Mouse (Mus musculus) megakaryocyte progenitor cell, adult 5-6 weeks (primary cell): ENCODE measurements around the gene Cux1. TPM values are rescaled to one million over a fixed set of nuclear protein-coding genes. Genes with fewer than 3 reads are reported as not detected.
A peak's percentile ranks its signal among the peaks of the same experiment; 100 is the strongest.

Experiments
- ATAC-seq: replicated peaks from 2 replicates; pipeline ENCODE4 v1.8.0; 2016; ENCODE audit warnings: mild to moderate bottlenecking, moderate TSS enrichment, inconsistent platforms; ENCODE audit not compliant: poor library complexity
- total RNA-seq, 2 experiments: library from RNA; stranded (forward) in 1 of 2; stranded (reverse) in 1 of 2; fragments of 157-497, 149-512 nt in 1 of 2; fragments of 200-1000 nt in 1 of 2; gene quantifications; 2 replicates each; pipeline versions ENCODE4 v1.2.3 to v1.2.4; 2015 to 2017

Gene Cux1
- total RNA-seq, 2 experiments from 2014 or later = 104 to 118 TPM

- ATAC-seq = no peak
These were observed 121.3 kb downstream of the Cux1 start for GRCm38 (mm10) chr5:136445967-136446366.

GRCm38 (mm10) chr5:136442238-136443187, 124.8 kb downstream of the Cux1 start:
- ATAC-seq = no peak

- ATAC-seq = peak; percentile 85
These were observed 137.6 kb downstream of the Cux1 start for GRCm38 (mm10) chr5:136429647-136430046.

GRCm38 (mm10) chr5:136428498-136429060, 138.7 kb downstream of the Cux1 start:
- no peak for ATAC-seq

- no peak for ATAC-seq
These were observed 139.4 kb downstream of the Cux1 start for GRCm38 (mm10) chr5:136427772-136428497.

- ATAC-seq = no peak
These were observed 140.0 kb downstream of the Cux1 start for GRCm38 (mm10) chr5:136427121-136427771.

- no peak for ATAC-seq
These were observed 144.3 kb downstream of the Cux1 start for GRCm38 (mm10) chr5:136422948-136423347.

GRCm38 (mm10) chr5:136421885-136422284, 145.4 kb downstream of the Cux1 start:
- ATAC-seq = no peak

- peak; percentile 55 for ATAC-seq
These were observed 146.0 kb downstream of the Cux1 start for GRCm38 (mm10) chr5:136421316-136421715.

- no peak for ATAC-seq
These were observed 146.9 kb downstream of the Cux1 start for GRCm38 (mm10) chr5:136420342-136420741.

- ATAC-seq = no peak
These were observed 149.4 kb downstream of the Cux1 start for GRCm38 (mm10) chr5:136417891-136418290.

GRCm38 (mm10) chr5:136414479-136414878, 152.8 kb downstream of the Cux1 start:
- no peak for ATAC-seq

- peak; percentile 82 for ATAC-seq
These were observed 156.6 kb downstream of the Cux1 start for GRCm38 (mm10) chr5:136410681-136411181.

- no peak for ATAC-seq
These were observed 160.9 kb downstream of the Cux1 start for GRCm38 (mm10) chr5:136406357-136406756.

GRCm38 (mm10) chr5:136403565-136403961, 163.7 kb downstream of the Cux1 start:
- ATAC-seq = peak; percentile 58

- ATAC-seq = peak; percentile 32; the same call in 1 of the 2 replicates
These were observed 164.4 kb downstream of the Cux1 start for GRCm38 (mm10) chr5:136402622-136403564.

GRCm38 (mm10) chr5:136398706-136399105, 168.6 kb downstream of the Cux1 start:
- no peak for ATAC-seq

- peak; percentile 56 for ATAC-seq
These were observed 170.6 kb downstream of the Cux1 start for GRCm38 (mm10) chr5:136396699-136397098.

GRCm38 (mm10) chr5:136396256-136396655, 171.0 kb downstream of the Cux1 start:
- no peak for ATAC-seq
